Mouse (Mus musculus) kidney, postnatal 0 days (tissue): ENCODE measurements around the gene Ssbp3. TPM values are rescaled to one million over a fixed set of nuclear protein-coding genes. Genes with fewer than 3 reads are reported as not detected.

Experiments
- ATAC-seq: fragments of 200-750 bp; cut with Nextera tagmentation; replicated peaks from 2 replicates; pipeline ENCODE4 v1.8.0; 2017; ENCODE audit warnings: low read depth, moderate number of reproducible peaks, moderate TSS enrichment, moderate library complexity; ENCODE audit not compliant: low FRiP score
- DNase-seq: peaks from one replicate; pipeline ENCODE4 v3.0.0-alpha.2; 2016; ENCODE audit warnings: low spot score
- H3K27ac ChIP-seq: fragments of 300-500 bp; sonication (generic); 2 replicates; pipeline ENCODE4 v1.5.1; 2014; ENCODE audit warnings: mild to moderate bottlenecking
- H3K27me3 ChIP-seq: fragments of 300-500 bp; sonication (generic); 2 replicates; pipeline ENCODE4 v1.6.1; 2014; ENCODE audit warnings: low read length, mixed read lengths; ENCODE audit not compliant: insufficient read depth
- H3K36me3 ChIP-seq: fragments of 300-500 bp; sonication (generic); 2 replicates; pipeline ENCODE4 v1.6.1; 2014; ENCODE audit warnings: low read length, mixed read lengths; ENCODE audit not compliant: insufficient read depth
- H3K4me1 ChIP-seq: fragments of 300-500 bp; sonication (generic); replicated peaks from 2 replicates; pipeline ENCODE4 v1.6.1; 2014; ENCODE audit warnings: antibody characterized with exemption, low read length, mixed read lengths; ENCODE audit not compliant: insufficient read depth
- H3K4me2 ChIP-seq: fragments of 300-500 bp; sonication (generic); 2 replicates; pipeline ENCODE4 v1.6.1; 2014; ENCODE audit warnings: mild to moderate bottlenecking, low read length, moderate library complexity, mixed read lengths
- H3K4me3 ChIP-seq: fragments of 300-500 bp; sonication (generic); replicated peaks from 2 replicates; pipeline ENCODE4 v1.5.1; 2014; ENCODE audit warnings: low read depth, low read length
- H3K9ac ChIP-seq: fragments of 300-500 bp; sonication (generic); 2 replicates; pipeline ENCODE4 v1.6.1; 2014; ENCODE audit warnings: low read depth, low read length
- H3K9me3 ChIP-seq: fragments of 300-500 bp; sonication (generic); replicated peaks from 2 replicates; pipeline ENCODE4 v1.6.1; 2016; ENCODE audit warnings: low read length, inconsistent platforms, mixed read lengths
- CTCF ChIP-seq: IDR thresholded peaks from 2 replicates; pipeline ENCODE4 v1.5.1; 2016; ENCODE audit warnings: antibody characterized with exemption, low read depth, mild to moderate bottlenecking, moderate library complexity
- WGBS: fragments of 180-500 bp; shearing (Covaris S2); extraction: QIAGEN DNeasy Blood & Tissue Kit; methylation state at CpG from one replicate; pipeline ENCODE4 v1.1.7; 2014; 5-methylcytosine and 5-hydroxymethylcytosine counted together
- polyA plus RNA-seq: library from polyadenylated mRNA; unstranded; fragments of >200 nt; fragmentation: Nextera tagmentation; extraction: Ambion mirVana; gene quantifications from 2 replicates; pipeline ENCODE4 v1.2.1, GENCODE M21; 2015

Gene Ssbp3
- polyA plus RNA-seq, 1 experiment from 2014 or later = 68.3 TPM

GRCm38 (mm10) chr4:106976576-106976975 lies 66.1 kb downstream of the Ssbp3 start:
- Histone ChIP-seq H3K4me1 (peaks cover 51% of the 10 kb centered on the region), H3K36me3 (no peaks in the 10 kb centered on the region), H3K27ac (0 out of 2 replicates have a peak overlapping the region, but pooled peaks have one; percentile 8), H3K4me2 (no peak overlapping the region), H3K9ac (peak overlapping the region; percentile 40; the same call in 1 of the 2 replicates), H3K27me3 (no peaks in the 10 kb centered on the region), H3K4me3 (no peak overlapping the region), H3K9me3 (no peaks in the 10 kb centered on the region)
- WGBS = 57% methylated on average over 2 of the region's 2 CpGs
- no peak for ATAC-seq
- TF ChIP-seq CTCF = no peak
- DNase-seq = no peak

- Histone ChIP-seq H3K4me1 (peaks cover 51% of the 10 kb centered on the region), H3K9me3 (no peaks in the 10 kb centered on the region), H3K4me2 (no peak overlapping the region), H3K9ac (no peak overlapping the region), H3K36me3 (no peaks in the 10 kb centered on the region), H3K4me3 (no peak overlapping the region), H3K27ac (peak overlapping the region; percentile 57; the same call in 1 of the 2 replicates), H3K27me3 (no peaks in the 10 kb centered on the region)
- WGBS = 2% methylated on average over 6 of the region's 6 CpGs
- TF ChIP-seq CTCF = no peak
- ATAC-seq (no peak), DNase-seq (peak; percentile 63)
Observed at GRCm38 (mm10) chr4:106977218-106977651, 66.7 kb downstream of the Ssbp3 start.

DNA sequence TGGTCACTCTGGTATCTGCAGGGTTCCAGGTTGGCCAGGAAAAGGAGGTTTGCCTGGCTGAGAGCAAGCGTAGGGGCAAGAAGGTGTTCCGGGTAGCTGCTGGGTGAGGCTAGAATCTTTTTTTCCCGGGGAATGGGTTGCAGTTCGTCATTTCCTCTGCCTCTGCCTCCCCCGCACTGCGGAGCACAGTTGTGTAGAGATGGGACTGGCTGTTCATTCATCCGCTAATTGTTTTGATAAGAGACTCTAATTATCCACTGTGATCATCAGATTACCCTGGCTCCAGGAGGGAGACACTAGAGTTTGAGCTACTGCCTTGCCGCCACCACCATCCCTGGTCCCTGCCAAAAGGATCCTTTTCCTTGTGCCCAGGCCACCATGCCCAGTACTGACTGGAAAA lies 67.9 kb downstream of the Ssbp3 start:
- 25% methylated on average over 8 of the region's 8 CpGs for WGBS
- Histone ChIP-seq H3K4me2 (no peak overlapping the region), H3K4me1 (peaks cover 52% of the 10 kb centered on the region), H3K9ac (no peak overlapping the region), H3K27ac (peak overlapping the region; percentile 40; the same call in 1 of the 2 replicates), H3K27me3 (no peaks in the 10 kb centered on the region), H3K4me3 (no peak overlapping the region), H3K9me3 (no peaks in the 10 kb centered on the region), H3K36me3 (no peaks in the 10 kb centered on the region)
- peak; percentile 71 for ATAC-seq
- peak; percentile 84 for DNase-seq
- TF ChIP-seq CTCF = no peak

DNA sequence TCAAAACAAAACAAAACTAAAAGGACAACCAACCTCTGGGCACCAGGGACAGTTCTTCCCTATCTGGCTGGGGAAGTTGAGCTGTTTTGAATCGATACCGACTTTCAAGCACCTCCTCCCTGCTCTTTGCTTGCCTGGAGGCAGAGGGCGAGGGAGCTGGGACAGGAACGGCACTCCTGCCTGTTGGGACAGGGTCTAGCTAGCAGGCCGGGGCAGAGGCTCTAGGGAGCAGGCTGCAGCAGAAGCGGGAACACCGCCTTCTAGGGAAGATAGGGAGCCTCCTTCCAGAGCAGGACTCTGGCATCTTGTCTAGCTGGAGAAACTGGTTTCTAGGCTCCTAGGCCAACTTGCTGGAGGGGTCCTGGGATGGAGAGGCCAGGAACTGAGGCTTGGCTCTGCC lies 70.2 kb downstream of the Ssbp3 start:
- H3K4me1 ChIP-seq = peaks cover 53% of the 10 kb centered on the region
- no peak for DNase-seq
- no peak overlapping the region for H3K9ac ChIP-seq
- no peaks in the 10 kb centered on the region for H3K9me3 ChIP-seq
- H3K4me3 ChIP-seq = no peak overlapping the region
- WGBS = 33% methylated on average over 7 of the region's 7 CpGs
- H3K27ac ChIP-seq = peak overlapping the region; percentile 27; the same call in 1 of the 2 replicates
- no peak for TF ChIP-seq CTCF
- H3K4me2 ChIP-seq = no peak overlapping the region
- ATAC-seq = no peak
- no peaks in the 10 kb centered on the region for H3K36me3 ChIP-seq
- H3K27me3 ChIP-seq = no peaks in the 10 kb centered on the region

DNA sequence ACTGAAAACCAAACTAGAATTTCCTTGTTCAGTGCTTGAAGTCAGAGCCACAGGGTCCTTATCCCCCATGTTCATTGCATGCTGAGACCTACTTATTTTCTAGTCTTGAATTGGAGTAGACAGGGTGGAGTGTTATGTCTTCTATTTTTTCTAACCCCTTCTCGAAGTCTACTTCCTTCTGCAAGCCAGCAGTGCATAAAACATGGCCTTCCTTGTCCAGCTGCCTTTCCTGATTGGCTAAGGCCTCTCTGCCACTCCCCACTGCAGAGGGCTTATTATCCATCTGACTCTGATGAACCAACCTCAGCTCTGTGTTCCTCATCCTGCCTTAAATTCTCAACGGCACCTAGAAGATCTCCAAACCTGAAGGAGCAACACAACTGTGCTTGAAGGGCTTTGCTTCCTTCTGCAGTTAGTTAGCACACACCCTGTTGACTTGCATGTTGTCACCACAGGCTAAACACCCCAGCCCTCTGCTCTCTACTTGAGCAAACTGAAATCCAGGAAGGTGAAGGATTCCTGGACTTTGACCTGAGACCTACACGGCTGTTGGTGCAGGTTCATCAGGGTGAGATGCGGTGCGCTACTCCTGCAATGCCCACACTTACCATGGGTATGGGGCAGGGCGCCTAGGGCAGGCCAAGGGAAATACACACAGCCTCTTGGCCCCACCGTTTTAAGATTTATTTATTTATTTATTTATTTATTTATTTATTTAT lies 71.0 kb downstream of the Ssbp3 start:
- H3K27me3 ChIP-seq = no peaks in the 10 kb centered on the region
- H3K4me1 ChIP-seq = peaks cover 55% of the 10 kb centered on the region
- H3K4me2 ChIP-seq = no peak overlapping the region
- H3K9me3 ChIP-seq = no peaks in the 10 kb centered on the region
- no peaks in the 10 kb centered on the region for H3K36me3 ChIP-seq
- H3K4me3 ChIP-seq = no peak overlapping the region
- DNase-seq = no peak
- no peak overlapping the region for H3K9ac ChIP-seq
- WGBS = 62% methylated on average over 7 of the region's 7 CpGs
- ATAC-seq = no peak
- no peak overlapping the region for H3K27ac ChIP-seq
- no peak for TF ChIP-seq CTCF

DNA sequence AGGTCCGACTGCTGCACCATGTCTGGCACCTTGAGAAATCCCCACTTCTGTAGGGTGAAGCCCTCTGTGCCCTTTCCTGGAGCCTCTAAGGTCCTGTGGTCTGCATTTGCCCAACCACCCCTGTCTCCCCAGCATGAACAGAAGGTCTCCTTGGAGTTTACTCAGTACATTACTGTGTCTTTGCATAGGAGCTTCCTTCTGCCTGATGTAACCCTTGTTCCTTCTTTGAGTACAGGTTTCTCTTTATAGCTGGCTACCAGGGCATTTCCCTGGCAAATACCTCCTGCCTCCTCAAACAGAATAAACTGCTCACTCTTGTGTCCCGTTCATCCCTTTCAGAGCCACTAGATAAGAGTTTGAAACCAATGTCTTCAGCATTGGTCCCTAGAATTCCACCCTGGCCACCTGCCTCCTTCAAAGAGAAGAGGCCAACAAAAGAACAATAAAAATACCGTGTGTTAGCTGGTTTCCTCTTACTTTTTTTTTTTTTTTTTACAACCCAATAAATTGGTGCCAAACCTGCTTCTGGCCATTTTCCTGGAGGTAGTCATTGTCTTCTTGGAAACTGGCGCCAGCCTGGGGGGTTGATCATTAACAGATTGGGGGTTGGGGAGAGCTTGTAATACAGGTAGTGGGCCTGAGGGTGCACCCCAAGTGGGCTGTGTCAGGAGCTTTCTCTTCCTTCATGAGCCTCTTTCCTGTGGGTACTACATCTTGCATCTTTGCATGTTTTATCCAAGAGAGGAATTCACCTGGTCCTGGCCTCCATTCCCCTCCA lies 72.0 kb downstream of the Ssbp3 start:
- ATAC-seq = no peak
- Histone ChIP-seq H3K36me3 (no peaks in the 10 kb centered on the region), H3K27me3 (no peaks in the 10 kb centered on the region), H3K9ac (no peak overlapping the region), H3K4me3 (no peak overlapping the region), H3K27ac (no peak overlapping the region), H3K4me1 (peaks cover 51% of the 10 kb centered on the region), H3K4me2 (no peak overlapping the region), H3K9me3 (no peaks in the 10 kb centered on the region)
- 52% methylated on average over 4 of the region's 4 CpGs for WGBS
- no peak for TF ChIP-seq CTCF
- DNase-seq = no peak
